Mouse (Mus musculus) limb, embryonic 13.5 days (tissue): Measurements from ENCODE around the gene Slc2a5. TPM values are rescaled to one million over a fixed set of nuclear protein-coding genes. Genes with fewer than 3 reads are reported as not detected.
A peak's percentile ranks its signal among the peaks of the same experiment; 100 is the strongest.

Source experiments
- ATAC-seq: fragments of 200-750 bp; cut with Nextera tagmentation; 2 replicates; pipeline ENCODE4 v1.8.0; 2017; ENCODE audit warnings: low read depth, moderate number of reproducible peaks, moderate TSS enrichment; ENCODE audit not compliant: low FRiP score
- H3K27ac ChIP-seq: fragments of 300-500 bp; sonication (generic); 2 replicates; pipeline ENCODE4 v1.5.1; 2015; ENCODE audit warnings: inconsistent platforms, mild to moderate bottlenecking, moderate library complexity
- H3K27me3 ChIP-seq: fragments of 300-500 bp; sonication (generic); 2 replicates; pipeline ENCODE4 v1.6.1; 2015; ENCODE audit warnings: mild to moderate bottlenecking, inconsistent platforms
- H3K36me3 ChIP-seq: fragments of 300-500 bp; sonication (generic); 2 replicates; pipeline ENCODE4 v1.6.1; 2015; ENCODE audit warnings: inconsistent platforms, mild to moderate bottlenecking, moderate library complexity
- H3K4me1 ChIP-seq: fragments of 300-500 bp; sonication (generic); 2 replicates; pipeline ENCODE4 v1.6.1; 2015; ENCODE audit warnings: inconsistent platforms
- H3K4me2 ChIP-seq: fragments of 300-500 bp; sonication (generic); replicated peaks from 2 replicates; pipeline ENCODE4 v1.6.1; 2015; ENCODE audit warnings: inconsistent platforms, mild to moderate bottlenecking, moderate library complexity
- H3K4me3 ChIP-seq: fragments of 300-500 bp; sonication (generic); 2 replicates; pipeline ENCODE4 v1.5.1; 2015; ENCODE audit warnings: moderate library complexity, mild to moderate bottlenecking, inconsistent platforms
- H3K9ac ChIP-seq: fragments of 300-500 bp; sonication (generic); 2 replicates; pipeline ENCODE4 v1.6.1; 2015; ENCODE audit warnings: mild to moderate bottlenecking, inconsistent platforms
- H3K9me3 ChIP-seq: fragments of 300-500 bp; sonication (generic); 2 replicates; pipeline ENCODE4 v1.6.1; 2016; ENCODE audit warnings: inconsistent platforms
- WGBS: fragments of 180-500 bp; shearing (Covaris S2); methylation state at CpG from one replicate; pipeline ENCODE4 v1.1.7; 2015; 5-methylcytosine and 5-hydroxymethylcytosine counted together
- polyA plus RNA-seq: library from polyadenylated mRNA; unstranded; fragments of >200 nt; fragmentation: Nextera tagmentation; extraction: Ambion mirVana; gene quantifications from 2 replicates; pipeline ENCODE4 v1.2.1, GENCODE M21; 2015

Slc2a5 gene
- polyA plus RNA-seq, 1 experiment from 2014 or later, result 2.2 TPM

DNA sequence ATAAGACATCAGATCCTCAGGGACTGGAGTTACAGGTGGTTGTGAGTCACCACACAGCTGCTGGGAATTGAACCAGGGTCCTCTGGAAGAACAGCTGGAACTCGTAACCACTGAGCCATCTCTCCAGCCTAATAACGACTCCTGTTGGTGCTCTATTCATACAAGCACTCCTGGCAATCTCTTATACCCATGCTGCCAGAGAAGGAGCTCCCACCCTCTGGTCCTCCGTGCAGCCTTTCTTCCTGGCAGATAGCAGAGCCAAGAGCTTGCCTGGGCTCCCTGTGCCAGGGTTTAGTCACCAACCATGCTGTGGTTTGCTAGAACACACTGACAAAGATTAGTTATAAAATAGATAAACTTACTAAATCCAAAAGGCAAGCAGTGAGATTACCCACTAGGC is 9.4 kb upstream of the Slc2a5 start:
- no peaks in the 10 kb centered on the region for H3K9me3 ChIP-seq
- no peak overlapping the region for H3K27ac ChIP-seq
- no peak overlapping the region for H3K9ac ChIP-seq
- no peaks in the 10 kb centered on the region for H3K36me3 ChIP-seq
- no peak for ATAC-seq
- H3K4me1 ChIP-seq, result peaks cover 4% of the 10 kb centered on the region; the same call in 1 of the 2 replicates
- H3K4me2 ChIP-seq, result no peak overlapping the region
- H3K4me3 ChIP-seq, result no peak overlapping the region
- 59% methylated on average over 3 of the region's 3 CpGs for WGBS
- H3K27me3 ChIP-seq, result no peaks in the 10 kb centered on the region

DNA sequence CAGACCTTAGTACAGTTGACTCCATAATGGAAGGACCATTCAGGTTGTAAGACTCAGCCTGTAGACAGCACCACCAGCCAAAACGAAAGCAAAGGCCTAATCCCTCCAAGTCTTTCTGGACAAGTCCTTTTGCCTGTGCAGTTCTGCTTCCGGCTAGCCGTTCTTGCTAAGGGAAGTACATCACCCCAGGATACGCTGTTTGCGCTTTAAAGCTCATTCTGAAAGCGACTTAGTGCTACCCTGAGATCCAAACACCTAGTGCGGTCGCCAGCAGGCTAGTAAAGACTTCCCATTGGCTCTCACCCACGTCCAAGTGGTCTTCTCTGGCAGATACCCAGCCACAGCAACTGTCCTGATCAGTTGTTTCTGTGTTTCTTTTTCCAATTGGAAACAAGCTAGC is 8.7 kb upstream of the Slc2a5 start:
- Histone ChIP-seq H3K4me3 (no peak overlapping the region), H3K4me2 (no peak overlapping the region), H3K36me3 (no peaks in the 10 kb centered on the region), H3K9ac (no peak overlapping the region), H3K27ac (no peak overlapping the region), H3K27me3 (no peaks in the 10 kb centered on the region), H3K4me1 (peaks cover 4% of the 10 kb centered on the region; the same call in 1 of the 2 replicates), H3K9me3 (no peaks in the 10 kb centered on the region)
- ATAC-seq, result no peak
- 75% methylated on average over 9 of the region's 9 CpGs for WGBS

DNA sequence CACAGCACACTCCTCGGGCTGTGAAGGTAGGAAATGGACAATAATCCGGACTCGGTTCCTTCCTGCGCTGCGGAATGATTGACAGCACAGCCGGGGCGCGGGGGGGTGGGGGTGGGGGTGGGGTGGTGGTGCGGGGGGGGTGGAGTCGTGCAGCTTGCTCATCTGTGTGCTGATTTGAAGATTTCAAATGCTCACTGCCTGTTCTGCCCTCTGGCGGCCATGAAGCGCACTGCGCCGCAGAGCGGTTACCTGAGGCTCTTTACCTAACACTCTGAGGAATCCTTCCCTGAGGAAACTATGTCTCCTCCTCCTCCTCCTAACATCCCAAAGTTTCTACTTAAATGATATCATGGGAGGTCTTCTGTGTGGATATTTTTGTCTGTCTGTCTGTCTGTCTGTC is 6.2 kb upstream of the Slc2a5 start:
- Histone ChIP-seq H3K9ac (no peak overlapping the region), H3K36me3 (no peaks in the 10 kb centered on the region), H3K4me2 (peak overlapping the region; percentile 42), H3K9me3 (no peaks in the 10 kb centered on the region), H3K27ac (no peak overlapping the region), H3K4me3 (no peak overlapping the region), H3K4me1 (no peaks in the 10 kb centered on the region), H3K27me3 (no peaks in the 10 kb centered on the region)
- no peak for ATAC-seq
- 8% methylated on average over 15 of the region's 15 CpGs for WGBS

DNA sequence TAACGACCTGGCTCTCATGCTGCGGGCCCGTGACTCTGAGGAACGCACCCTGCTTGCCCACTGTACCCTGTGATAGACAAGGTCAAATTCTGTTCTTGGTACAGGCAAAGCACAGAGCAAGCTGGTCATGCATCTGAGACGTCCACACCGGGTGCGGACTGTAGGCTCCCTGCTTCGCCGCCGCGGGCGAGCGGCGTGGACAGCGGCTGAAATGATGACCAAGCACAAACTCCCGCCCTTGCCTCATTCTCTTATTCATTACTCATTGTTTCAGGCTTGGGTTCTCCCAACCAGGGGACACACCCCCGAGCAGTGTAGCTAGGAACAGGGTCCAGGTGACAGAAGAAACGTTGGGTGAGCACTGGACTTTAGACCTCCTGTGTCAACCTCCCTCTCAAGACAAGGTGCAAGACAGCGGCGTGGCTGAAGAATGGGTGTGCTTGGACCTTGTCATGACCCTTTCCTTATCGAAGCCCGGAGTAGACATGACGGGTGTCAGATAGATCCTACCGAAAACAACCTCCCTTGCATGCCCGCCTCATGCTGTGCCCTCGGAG is 4.5 kb upstream of the Slc2a5 start:
- H3K9me3 ChIP-seq, result no peaks in the 10 kb centered on the region
- H3K27ac ChIP-seq, result no peak overlapping the region
- H3K4me1 ChIP-seq, result peaks cover 9% of the 10 kb centered on the region
- WGBS, result 90% methylated on average over 26 of the region's 26 CpGs
- no peaks in the 10 kb centered on the region for H3K27me3 ChIP-seq
- no peak overlapping the region for H3K4me3 ChIP-seq
- no peaks in the 10 kb centered on the region for H3K36me3 ChIP-seq
- ATAC-seq, result no peak
- H3K9ac ChIP-seq, result no peak overlapping the region
- no peak overlapping the region for H3K4me2 ChIP-seq

DNA sequence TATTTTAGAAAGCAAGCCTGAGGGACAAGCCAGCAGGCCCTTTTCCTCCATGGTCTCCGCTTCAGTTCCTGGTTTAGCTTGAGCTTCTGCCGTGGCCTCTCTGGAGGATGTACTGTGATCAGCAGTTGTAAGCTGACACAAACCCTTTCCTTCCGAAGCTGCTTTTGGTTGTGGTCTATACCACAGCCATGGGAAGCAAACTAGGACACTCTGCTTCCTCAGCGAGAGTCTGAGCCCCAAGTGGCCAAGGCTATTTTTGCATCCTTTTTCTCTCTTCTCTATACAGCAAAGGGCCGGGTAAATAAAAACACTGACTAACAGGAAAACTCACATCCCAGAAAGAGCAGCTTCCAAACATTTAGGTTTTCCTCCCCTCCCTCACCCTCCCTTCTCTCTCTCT is 1.8 kb upstream of the Slc2a5 start:
- H3K4me1 ChIP-seq, result peaks cover 26% of the 10 kb centered on the region
- H3K4me3 ChIP-seq, result no peak overlapping the region
- WGBS, result 38% methylated on average over 5 of the region's 5 CpGs
- H3K27ac ChIP-seq, result no peak overlapping the region
- H3K27me3 ChIP-seq, result no peaks in the 10 kb centered on the region
- no peaks in the 10 kb centered on the region for H3K36me3 ChIP-seq
- no peaks in the 10 kb centered on the region for H3K9me3 ChIP-seq
- H3K4me2 ChIP-seq, result no peak overlapping the region
- no peak overlapping the region for H3K9ac ChIP-seq
- no peak for ATAC-seq

DNA sequence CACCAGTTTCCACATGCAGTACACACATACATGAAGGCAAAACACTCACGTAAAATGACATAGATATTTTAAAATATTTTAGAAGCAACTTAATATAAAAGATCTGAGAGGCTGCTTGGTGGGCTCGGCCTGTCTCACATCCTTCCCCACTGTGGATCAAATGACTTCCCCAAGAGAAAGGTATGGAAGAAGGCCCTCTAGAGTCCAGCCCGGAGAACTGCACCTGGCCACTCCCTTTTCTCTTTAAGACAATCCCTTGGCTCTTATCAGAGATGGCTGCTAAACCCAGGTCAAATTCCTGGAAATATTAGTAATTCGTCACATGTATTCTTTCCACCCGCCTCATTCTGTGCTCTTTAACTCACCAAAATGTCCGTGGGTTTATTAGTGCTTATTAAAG is 920 bp upstream of the Slc2a5 start:
- H3K9ac ChIP-seq, result no peak overlapping the region
- H3K4me1 ChIP-seq, result peaks cover 26% of the 10 kb centered on the region
- 68% methylated on average over 6 of the region's 6 CpGs for WGBS
- no peak overlapping the region for H3K27ac ChIP-seq
- no peak overlapping the region for H3K4me2 ChIP-seq
- H3K27me3 ChIP-seq, result no peaks in the 10 kb centered on the region
- H3K36me3 ChIP-seq, result no peaks in the 10 kb centered on the region
- no peaks in the 10 kb centered on the region for H3K9me3 ChIP-seq
- H3K4me3 ChIP-seq, result no peak overlapping the region
- no peak for ATAC-seq

DNA sequence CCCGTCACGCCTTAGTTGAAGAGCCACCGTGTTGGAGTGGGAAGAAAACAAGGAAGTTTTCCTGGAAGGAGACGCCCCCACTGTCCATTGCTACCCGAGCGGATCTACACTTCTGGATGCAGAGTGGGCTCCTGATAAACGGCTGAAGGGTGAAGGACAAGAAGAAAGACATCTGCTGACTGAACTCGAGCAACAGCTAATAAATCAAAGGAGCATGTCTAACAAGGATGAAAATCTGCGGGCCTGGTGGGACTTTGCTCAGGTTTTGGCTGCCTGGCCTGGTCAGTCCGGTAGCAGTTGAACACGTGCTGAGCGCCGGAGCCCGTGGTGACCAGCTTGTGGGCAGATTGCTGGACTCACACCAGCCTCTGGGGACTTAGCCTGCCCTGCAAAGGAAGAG is 557 bp downstream of the Slc2a5 start:
- no peak overlapping the region for H3K4me3 ChIP-seq
- H3K27ac ChIP-seq, result no peak overlapping the region
- 42% methylated on average over 14 of the region's 14 CpGs for WGBS
- no peak overlapping the region for H3K9ac ChIP-seq
- no peaks in the 10 kb centered on the region for H3K9me3 ChIP-seq
- H3K4me2 ChIP-seq, result peak overlapping the region; percentile 50
- H3K27me3 ChIP-seq, result no peaks in the 10 kb centered on the region
- no peak for ATAC-seq
- peaks cover 26% of the 10 kb centered on the region for H3K4me1 ChIP-seq
- no peaks in the 10 kb centered on the region for H3K36me3 ChIP-seq

DNA sequence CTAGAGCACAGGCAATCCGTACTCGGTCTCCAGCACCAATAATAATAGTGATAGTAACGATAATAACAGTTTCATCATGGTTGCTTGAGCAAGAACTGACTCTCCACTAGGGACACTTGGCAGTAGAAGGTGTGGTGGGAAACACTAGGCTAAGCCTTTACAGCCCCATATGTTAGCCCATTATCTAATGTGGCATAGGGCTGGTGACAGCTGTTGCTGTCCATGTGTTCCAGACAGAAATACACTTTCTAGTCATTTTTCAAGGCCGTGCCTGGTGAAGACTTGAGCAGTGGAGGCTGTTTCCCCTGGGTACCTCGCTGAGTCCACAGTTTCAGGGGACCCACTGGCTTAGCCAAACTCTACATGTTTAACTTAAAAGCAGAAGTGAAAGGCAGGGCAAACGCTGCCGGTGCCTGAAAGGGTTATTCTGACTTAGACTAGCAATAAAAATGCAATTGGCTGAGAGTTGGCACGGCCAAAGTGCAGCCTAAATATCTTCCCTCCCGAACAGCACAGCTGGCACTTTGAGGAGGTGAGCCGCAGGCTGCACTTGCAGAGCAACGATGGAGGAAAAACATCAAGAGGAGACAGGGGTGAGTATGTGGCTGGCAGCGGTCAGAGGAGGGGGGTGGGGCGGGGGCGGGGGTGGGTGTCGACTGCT is 1.2 kb downstream of the Slc2a5 start:
- Histone ChIP-seq H3K9me3 (no peaks in the 10 kb centered on the region), H3K4me3 (peak overlapping the region; percentile 14), H3K4me2 (peak overlapping the region; percentile 50), H3K27me3 (no peaks in the 10 kb centered on the region), H3K9ac (no peak overlapping the region), H3K4me1 (peaks cover 26% of the 10 kb centered on the region), H3K27ac (no peak overlapping the region), H3K36me3 (no peaks in the 10 kb centered on the region)
- 25% methylated on average over 15 of the region's 15 CpGs for WGBS
- no peak for ATAC-seq

DNA sequence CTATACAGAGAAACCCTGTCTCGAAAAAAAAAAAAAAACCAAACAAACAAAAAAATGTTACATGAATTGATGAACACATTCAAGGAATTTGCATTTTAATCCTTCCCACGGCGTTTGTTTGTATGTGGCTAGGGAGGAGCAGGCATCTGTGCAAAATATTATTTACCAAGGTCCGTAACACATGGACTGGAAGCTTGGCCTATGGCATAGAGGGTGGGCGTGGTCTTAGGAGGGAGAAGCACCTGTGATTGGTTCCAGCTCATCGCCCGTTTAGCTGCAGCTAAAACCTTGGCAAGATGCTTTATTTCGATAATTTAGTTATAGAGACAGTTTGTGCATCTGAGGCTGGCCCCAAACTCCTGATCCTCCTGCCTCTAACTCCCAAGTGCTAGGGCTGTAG is 2.3 kb downstream of the Slc2a5 start:
- no peaks in the 10 kb centered on the region for H3K36me3 ChIP-seq
- no peaks in the 10 kb centered on the region for H3K9me3 ChIP-seq
- WGBS, result 73% methylated on average over 8 of the region's 8 CpGs
- no peak overlapping the region for H3K4me3 ChIP-seq
- H3K27me3 ChIP-seq, result no peaks in the 10 kb centered on the region
- H3K4me1 ChIP-seq, result peaks cover 26% of the 10 kb centered on the region
- H3K9ac ChIP-seq, result no peak overlapping the region
- H3K4me2 ChIP-seq, result no peak overlapping the region
- no peak overlapping the region for H3K27ac ChIP-seq
- no peak for ATAC-seq

DNA sequence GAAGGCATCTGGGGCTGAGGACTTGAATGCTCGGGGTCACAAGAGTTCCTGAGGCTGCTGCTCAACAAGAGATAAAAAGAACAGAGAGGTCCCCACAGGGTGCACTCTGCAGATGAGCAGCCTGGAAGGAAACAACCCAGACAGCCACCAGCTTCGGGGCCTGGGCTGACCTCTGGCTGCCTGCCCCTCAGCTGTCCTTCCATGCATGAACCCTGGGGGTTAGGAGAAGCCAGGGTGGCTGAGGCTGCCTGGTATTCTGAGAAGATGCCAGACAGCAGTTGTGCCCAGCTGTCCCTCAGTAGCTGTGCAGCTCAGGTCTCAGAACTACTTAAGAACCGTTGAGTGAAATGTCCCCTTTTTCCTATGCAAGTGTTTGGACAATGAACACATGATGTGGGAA is 3.4 kb downstream of the Slc2a5 start:
- ATAC-seq, result no peak
- no peak overlapping the region for H3K27ac ChIP-seq

DNA sequence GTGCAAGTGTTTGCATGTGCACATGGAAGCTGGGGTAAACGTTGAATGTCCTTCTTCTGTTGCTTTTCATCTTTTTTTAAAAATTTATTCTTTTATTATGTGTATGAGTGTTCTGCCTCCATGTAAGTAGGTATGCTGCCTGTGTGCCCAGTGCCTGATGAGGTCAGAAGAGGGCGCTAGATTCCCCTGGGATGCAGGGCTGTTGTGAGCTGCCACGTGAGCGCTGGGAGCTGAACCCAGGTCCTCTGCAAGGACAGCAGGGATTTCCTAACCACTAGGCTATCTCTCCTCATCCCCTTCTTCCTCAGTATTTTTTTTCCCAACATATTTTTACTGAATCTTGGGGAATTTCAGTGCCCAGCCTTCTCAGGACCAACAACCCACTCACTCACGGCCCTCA is 7.3 kb downstream of the Slc2a5 start:
- Histone ChIP-seq H3K4me2 (no peak overlapping the region), H3K36me3 (no peaks in the 10 kb centered on the region), H3K27ac (no peak overlapping the region), H3K9me3 (no peaks in the 10 kb centered on the region), H3K4me1 (peaks cover 7% of the 10 kb centered on the region), H3K9ac (no peak overlapping the region), H3K27me3 (no peaks in the 10 kb centered on the region), H3K4me3 (no peak overlapping the region)
- no peak for ATAC-seq
- 90% methylated on average over 5 of the region's 5 CpGs for WGBS

More for the DNA sequence above, 3.4 kb downstream of the Slc2a5 start:
- 62% methylated on average over 3 of the region's 3 CpGs for WGBS
- H3K36me3 ChIP-seq, result no peaks in the 10 kb centered on the region
- H3K4me3 ChIP-seq, result no peak overlapping the region
- H3K9ac ChIP-seq, result no peak overlapping the region
- H3K27me3 ChIP-seq, result no peaks in the 10 kb centered on the region
- no peaks in the 10 kb centered on the region for H3K9me3 ChIP-seq
- H3K4me1 ChIP-seq, result peaks cover 26% of the 10 kb centered on the region
- H3K4me2 ChIP-seq, result no peak overlapping the region

DNA sequence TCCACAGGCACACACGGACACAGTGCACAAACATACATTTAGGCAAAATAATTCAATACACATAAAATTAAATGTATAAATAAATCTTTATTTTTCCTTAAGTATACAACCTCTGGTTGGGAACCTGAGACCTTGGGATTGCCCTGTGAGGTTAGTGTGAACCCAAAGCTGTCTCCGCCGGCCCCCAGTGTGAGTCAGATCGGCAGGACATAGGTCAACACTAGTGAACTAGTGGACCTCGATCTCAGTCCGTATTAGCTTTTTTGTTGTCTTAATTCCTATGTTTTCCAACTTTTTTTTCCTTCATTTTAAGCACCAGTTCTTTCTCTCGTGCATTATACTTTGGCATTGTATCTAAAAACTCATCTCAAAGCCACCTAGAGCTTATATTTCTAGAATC is 8.8 kb downstream of the Slc2a5 start:
- H3K36me3 ChIP-seq, result no peaks in the 10 kb centered on the region
- WGBS, result 91% methylated on average over 7 of the region's 7 CpGs
- H3K27me3 ChIP-seq, result no peaks in the 10 kb centered on the region
- no peak overlapping the region for H3K27ac ChIP-seq
- no peak overlapping the region for H3K9ac ChIP-seq
- peaks cover 10% of the 10 kb centered on the region for H3K4me1 ChIP-seq
- no peak overlapping the region for H3K4me2 ChIP-seq
- no peak for ATAC-seq
- H3K4me3 ChIP-seq, result no peak overlapping the region
- no peaks in the 10 kb centered on the region for H3K9me3 ChIP-seq

DNA sequence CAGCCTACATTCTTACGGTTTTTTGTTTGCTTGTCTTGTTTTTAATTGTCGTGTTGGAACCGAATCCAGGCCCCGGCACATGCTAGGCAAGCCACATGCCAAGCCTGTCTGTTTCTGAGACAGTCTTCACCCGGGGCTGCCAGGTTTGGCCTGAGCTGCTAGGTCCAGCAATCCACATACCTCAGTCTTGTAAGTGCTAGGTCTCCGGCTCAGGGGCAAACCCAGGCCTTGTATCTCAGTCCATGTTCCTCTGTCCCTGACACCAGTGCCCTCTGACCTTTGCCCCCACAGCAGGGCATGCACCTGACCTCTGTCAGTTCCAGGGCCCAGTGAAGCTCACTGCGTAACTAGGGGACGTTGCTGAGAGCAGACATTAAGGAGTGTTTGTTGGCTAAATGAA is 9.5 kb downstream of the Slc2a5 start:
- ATAC-seq, result no peak
- 45% methylated on average over 8 of the region's 8 CpGs for WGBS
- H3K9ac ChIP-seq, result no peak overlapping the region
- H3K36me3 ChIP-seq, result no peaks in the 10 kb centered on the region
- H3K27me3 ChIP-seq, result no peaks in the 10 kb centered on the region
- no peak overlapping the region; the same call in 1 of the 2 replicates for H3K27ac ChIP-seq
- no peak overlapping the region for H3K4me2 ChIP-seq
- H3K9me3 ChIP-seq, result no peaks in the 10 kb centered on the region
- H3K4me1 ChIP-seq, result peaks cover 13% of the 10 kb centered on the region
- no peak overlapping the region for H3K4me3 ChIP-seq
